Mouse (Mus musculus): ENCODE results near the gene Mfsd6. TPM values are rescaled to one million over a fixed set of nuclear protein-coding genes. Genes with fewer than 3 reads are reported as not detected.

Gene Mfsd6
- total and polyA plus RNA-seq, 3 experiments: 2.9 to 6.4 TPM; not detected in 1

DNA sequence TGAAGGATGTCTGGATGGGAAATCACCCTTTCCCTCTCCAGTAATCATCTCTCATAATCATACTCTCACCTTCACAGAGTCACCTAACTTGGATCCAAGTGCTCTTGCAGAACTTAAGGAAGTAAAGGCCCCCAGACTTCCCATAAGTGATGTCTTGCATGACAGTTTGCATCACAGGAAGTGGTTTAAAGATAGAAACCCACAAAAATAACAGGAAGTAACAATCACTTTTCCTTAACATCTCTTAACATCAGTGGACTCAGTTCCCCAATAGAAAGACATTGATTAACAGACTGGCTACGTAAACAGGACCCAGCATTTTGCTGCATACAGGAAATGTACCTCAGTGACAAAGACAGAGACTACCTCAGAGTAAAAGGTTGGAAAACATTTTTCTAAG lies 73.9 kb downstream of the Mfsd6 start (continued):
- TF ChIP-seq NELFE (IDR thresholded peaks at IDR 0.05; ENCODE audit: low read depth, low read length) (no peak), JUND (IDR thresholded peaks at IDR 0.05; ENCODE audit: low read depth, low read length) (no peak), MAZ (IDR thresholded peaks at IDR 0.05; ENCODE audit: low read depth, low read length) (no peak), E2F4 (IDR thresholded peaks at IDR 0.05; ENCODE audit: borderline replicate concordance, low read depth, low read length) (no peak), RCOR1 (IDR thresholded peaks at IDR 0.05; ENCODE audit: low read depth, low read length) (peak; percentile 90), RAD21 (IDR thresholded peaks at IDR 0.05; ENCODE audit: low read depth, low read length) (no peak), SIN3A (IDR thresholded peaks at IDR 0.05; ENCODE audit: low read length) (no peak), TAL1 (IDR thresholded peaks at IDR 0.05; ENCODE audit: low read length) (no peak), ETS1 (IDR thresholded peaks at IDR 0.05; ENCODE audit: low read depth, low read length) (peak; percentile 70), GATA1 (IDR thresholded peaks at IDR 0.05; ENCODE audit: low read depth, low read length) (peak; percentile 67), POLR2AphosphoS2 (IDR thresholded peaks at IDR 0.05; ENCODE audit: low read length) (no peak), SMC3 (IDR thresholded peaks at IDR 0.05; ENCODE audit: low read depth, low read length) (no peak), MAFK (IDR thresholded peaks at IDR 0.05; ENCODE audit: borderline replicate concordance, low read depth, low read length) (peak; percentile 41; the same call in 1 of the 2 replicates), ZNF384 (IDR thresholded peaks at IDR 0.05; ENCODE audit: low read depth, low read length) (no peak), TCF12 (IDR thresholded peaks at IDR 0.05; ENCODE audit: low read depth, low read length) (no peak), NRF1 (IDR thresholded peaks at IDR 0.05; ENCODE audit: insufficient read depth, low read depth, low read length, poor library complexity, severe bottlenecking) (no peak)

DNA sequence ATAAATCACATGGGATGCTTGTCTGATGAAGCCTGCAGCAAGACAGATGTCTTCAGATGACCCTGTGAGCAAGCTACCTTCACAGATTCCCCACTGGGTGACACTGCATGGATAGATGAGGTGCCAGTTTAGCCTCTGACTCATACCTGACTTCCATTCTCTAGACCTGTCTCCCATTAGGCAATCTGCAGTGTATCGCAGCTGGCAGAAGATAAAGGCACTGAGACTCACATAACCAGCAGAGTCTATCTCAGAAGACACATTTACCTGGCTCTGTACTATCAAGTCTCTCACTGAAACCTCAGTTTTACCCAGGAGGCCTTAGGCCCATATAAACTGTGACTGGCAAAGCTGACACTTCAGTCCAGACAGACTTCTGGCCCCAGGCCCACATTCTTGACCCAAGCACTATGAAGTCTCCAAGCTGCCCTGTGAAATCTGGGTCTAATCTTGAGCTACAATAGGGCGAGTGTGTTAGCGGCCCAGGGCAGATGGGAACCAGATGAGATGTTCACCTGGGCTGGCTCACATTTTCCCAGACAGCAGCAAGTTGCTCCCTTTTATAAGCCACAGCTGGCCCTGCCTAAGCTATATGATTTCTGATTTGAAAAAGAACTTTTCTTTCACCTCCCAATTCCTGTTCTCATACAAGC lies 74.5 kb downstream of the Mfsd6 start:
- no peak for TF ChIP-seq MAFK (IDR thresholded peaks at IDR 0.05; ENCODE audit: borderline replicate concordance, low read depth, low read length)
- no peak for TF ChIP-seq MYB (IDR thresholded peaks at IDR 0.05; ENCODE audit: low read depth, low read length)
- TF ChIP-seq NRF1 (IDR thresholded peaks at IDR 0.05; ENCODE audit: insufficient read depth, low read depth, low read length, poor library complexity, severe bottlenecking): no peak
- TF ChIP-seq USF2 (IDR thresholded peaks at IDR 0.05; ENCODE audit: borderline replicate concordance in 1 of 2, insufficient read depth in 1 of 2, low read depth in 1 of 2, low read length in 2 of 2): no peak
- TF ChIP-seq ZMIZ1 (IDR thresholded peaks at IDR 0.05; ENCODE audit: low read depth, low read length): no peak
- TF ChIP-seq BHLHE40 (IDR thresholded peaks at IDR 0.05; ENCODE audit: borderline replicate concordance, low read depth, low read length): no peak
- TF ChIP-seq GATA1 (IDR thresholded peaks at IDR 0.05; ENCODE audit: low read depth, low read length): peak; percentile 42; the same call in 1 of the 2 replicates
- TF ChIP-seq HCFC1 (IDR thresholded peaks at IDR 0.05; ENCODE audit: low read depth, low read length): no peak
- TF ChIP-seq CHD1 (IDR thresholded peaks at IDR 0.05; ENCODE audit: low read depth, low read length): no peak
- peak; percentile 59 for TF ChIP-seq TAL1 (IDR thresholded peaks at IDR 0.05; ENCODE audit: low read length)
- TF ChIP-seq POLR2A (IDR thresholded peaks at IDR 0.05; ENCODE audit: control insufficient read depth in 1 of 2, insufficient read depth in 1 of 2, low read depth in 1 of 2, low read length in 2 of 2, poor library complexity in 1 of 2): no peak
- TF ChIP-seq SMC3 (IDR thresholded peaks at IDR 0.05; ENCODE audit: low read depth, low read length): no peak
- no peak for TF ChIP-seq MEF2A (IDR thresholded peaks at IDR 0.05; ENCODE audit: extremely low read depth, insufficient replicate concordance, low read depth, low read length, poor library complexity, severe bottlenecking)
- TF ChIP-seq TBP (IDR thresholded peaks at IDR 0.05; ENCODE audit: low read depth, low read length): no peak
- TF ChIP-seq EP300 (IDR thresholded peaks at IDR 0.05; ENCODE audit: low read depth in 1 of 2, low read length in 2 of 2): 0 out of 4 replicates have a peak, but pooled peaks of 1 of the 2 experiments have one; percentile 11
- TF ChIP-seq CHD2 (IDR thresholded peaks at IDR 0.05; ENCODE audit: low read length): no peak
- TF ChIP-seq UBTF (IDR thresholded peaks at IDR 0.05; ENCODE audit: borderline replicate concordance, insufficient read depth, low read depth, low read length): no peak
- no peak for TF ChIP-seq ELF1 (IDR thresholded peaks at IDR 0.05; ENCODE audit: low read depth, low read length)
- no peak for TF ChIP-seq TCF12 (IDR thresholded peaks at IDR 0.05; ENCODE audit: low read depth, low read length)
- no peaks in the 10 kb centered on the region for H3K9me3 ChIP-seq (replicated peaks; ENCODE audit: insufficient read depth, low read length)
- peak; percentile 42 for DNase-seq (ENCODE audit: low read depth, low spot score)
- H3K4me3 ChIP-seq (ENCODE audit: control insufficient read depth in 1 of 2, insufficient read depth in 1 of 2, low read depth in 2 of 2, low read length in 2 of 2): no peak overlapping the region
- no peak overlapping the region for H3K9ac ChIP-seq (ENCODE audit: control insufficient read depth, low read depth, low read length, poor library complexity, severe bottlenecking)
- H3K4me1 ChIP-seq (ENCODE audit: control insufficient read depth in 1 of 2, insufficient read depth in 2 of 2, low read length in 2 of 2): peaks cover 5 to 8% of the 10 kb centered on the region in 2 experiments; a peak in 3 of 4 replicates
- no peak overlapping the region for H3K27ac ChIP-seq (ENCODE audit: control insufficient read depth, low read depth, low read length)
- peaks cover 0 to 18% of the 10 kb centered on the region in 2 experiments; a peak in 3 of 4 replicates for H3K36me3 ChIP-seq (ENCODE audit: control insufficient read depth in 1 of 2, insufficient read depth in 2 of 2, low read length in 2 of 2)
- H3K79me2 ChIP-seq (ENCODE audit: control insufficient read depth, insufficient read depth, low read length, poor library complexity): no peaks in the 10 kb centered on the region
- no peaks in the 10 kb centered on the region for H3K27me3 ChIP-seq (ENCODE audit: control insufficient read depth in 1 of 2, insufficient read depth in 2 of 2, low read length in 2 of 2)
